Mouse (Mus musculus): ENCODE results near the gene Rras.

Gene Rras

DNA sequence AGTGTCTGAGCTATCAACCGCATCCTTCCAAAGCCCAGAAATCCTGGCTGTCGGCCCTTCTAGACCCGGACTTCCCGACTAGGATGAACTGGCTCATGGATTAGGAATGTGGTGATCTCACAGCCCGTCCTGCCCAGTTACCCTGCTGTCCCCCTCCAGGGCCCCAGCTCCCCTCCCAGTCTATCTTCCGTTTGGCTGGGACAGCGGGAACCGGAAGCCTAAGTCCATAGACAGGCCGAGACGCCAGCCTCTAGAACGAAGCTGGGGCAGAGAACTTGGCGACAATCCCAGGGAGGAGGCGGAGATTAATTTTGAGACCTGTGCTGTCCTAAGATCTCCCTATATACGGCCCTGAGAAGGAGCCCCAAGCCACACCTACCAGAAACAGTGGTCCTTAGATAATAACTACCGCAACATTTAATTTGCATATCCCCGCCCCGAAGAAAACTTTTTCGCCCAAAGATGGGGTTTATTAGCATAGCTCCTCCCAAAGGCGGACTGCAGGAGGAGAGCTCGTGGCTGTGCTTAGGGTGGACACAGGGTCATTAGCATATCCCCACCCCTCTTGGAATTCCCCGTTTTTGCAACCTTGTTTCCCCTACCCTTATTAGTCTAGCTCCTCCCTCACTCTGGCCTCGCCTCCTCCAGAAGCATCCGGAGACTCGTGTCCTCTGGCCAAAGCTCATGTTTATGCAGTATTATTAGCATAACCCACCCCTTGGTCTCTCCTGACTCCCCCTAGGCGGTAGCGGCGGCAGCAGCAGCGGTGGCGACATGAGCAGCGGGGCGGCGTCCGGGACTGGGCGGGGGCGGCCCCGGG, at the start of gene Rras:
Gene Rras, plus strand, starts transcription at position 720 of the 820 bp plus-strand sequence.
- DNase-seq (ENCODE audit: low spot score), result peak; percentile 83

DNA sequence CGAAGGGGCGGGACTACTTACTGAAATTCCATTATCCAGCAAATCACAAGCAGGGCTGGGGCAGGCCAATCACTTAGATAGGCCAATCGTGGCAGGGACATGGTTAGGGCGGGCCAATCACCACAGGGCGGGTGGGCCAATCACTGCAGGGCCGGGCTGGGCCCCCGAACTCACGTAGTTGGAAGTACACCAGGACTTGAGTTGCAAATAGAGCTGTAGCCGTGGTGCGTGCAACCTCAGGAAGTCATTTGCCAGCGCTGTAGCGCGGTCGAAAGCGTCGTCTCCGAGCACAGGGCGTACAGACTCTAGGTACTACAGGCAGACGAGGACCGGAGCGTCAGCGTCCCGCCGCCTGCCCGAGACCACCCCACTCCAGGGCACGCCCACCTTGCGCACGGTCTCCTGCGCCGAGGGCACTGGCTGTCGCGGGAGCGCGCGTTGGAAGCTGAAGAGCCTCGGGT, 47.5 kb upstream of the Rras start:
- DNase-seq (ENCODE audit: low spot score), result peak; percentile 81

DNA sequence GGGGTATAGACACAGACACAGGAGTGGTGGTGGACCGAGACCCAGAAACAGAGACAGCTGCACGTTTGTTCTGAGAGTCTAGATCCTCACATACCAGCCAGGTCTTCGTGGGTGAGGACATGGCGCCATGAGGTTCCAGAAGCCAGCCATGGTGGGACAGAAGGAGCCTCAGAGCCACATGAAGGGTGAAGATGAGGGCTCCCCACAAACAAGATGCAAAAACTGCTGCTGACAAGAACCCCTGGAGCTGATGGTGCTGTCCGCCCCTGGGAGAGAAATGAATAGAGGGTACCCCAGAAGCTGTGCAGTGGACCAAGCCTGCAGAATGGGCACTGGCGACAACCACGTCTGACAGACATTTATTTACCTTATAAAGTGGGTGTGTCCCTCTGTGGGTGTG, 46.6 kb upstream of the Rras start:
- DNase-seq (ENCODE audit: low spot score), result no peak

DNA sequence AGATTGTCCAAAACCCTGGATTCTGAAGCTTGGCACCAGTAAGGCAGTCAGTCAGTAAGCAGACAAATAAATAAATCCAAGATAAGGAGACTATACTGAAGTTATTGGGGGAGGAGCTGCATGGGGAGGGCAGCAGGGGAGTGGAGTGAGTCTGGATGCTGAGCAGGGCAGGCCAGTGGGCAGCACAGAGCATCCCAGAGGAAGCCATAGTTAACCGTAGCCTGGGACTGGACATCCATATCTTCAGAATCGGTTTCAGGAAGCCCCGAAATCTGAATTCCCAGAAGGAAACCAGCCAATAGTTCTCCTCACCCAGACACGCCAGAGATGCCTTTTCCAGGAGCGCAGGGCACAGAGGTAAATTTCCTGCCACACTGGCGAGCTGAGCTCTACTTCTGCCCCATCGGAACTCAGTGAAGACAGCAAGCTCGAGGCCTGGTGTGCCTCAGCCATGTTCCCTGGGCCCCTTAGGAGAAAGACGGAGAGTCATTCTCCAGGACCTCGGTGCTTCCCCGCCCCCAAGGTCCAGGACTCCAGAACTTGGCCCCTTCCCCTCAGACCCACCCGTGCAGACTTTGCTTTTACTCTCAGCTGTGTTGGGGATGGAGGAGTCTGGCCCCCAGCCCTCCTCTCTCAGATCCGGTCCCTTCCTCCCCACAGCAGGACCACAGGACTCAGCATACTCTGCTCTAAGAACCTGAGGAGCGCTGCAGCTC, 44.2 kb upstream of the Rras start:
- no peak for DNase-seq (ENCODE audit: low spot score)

DNA sequence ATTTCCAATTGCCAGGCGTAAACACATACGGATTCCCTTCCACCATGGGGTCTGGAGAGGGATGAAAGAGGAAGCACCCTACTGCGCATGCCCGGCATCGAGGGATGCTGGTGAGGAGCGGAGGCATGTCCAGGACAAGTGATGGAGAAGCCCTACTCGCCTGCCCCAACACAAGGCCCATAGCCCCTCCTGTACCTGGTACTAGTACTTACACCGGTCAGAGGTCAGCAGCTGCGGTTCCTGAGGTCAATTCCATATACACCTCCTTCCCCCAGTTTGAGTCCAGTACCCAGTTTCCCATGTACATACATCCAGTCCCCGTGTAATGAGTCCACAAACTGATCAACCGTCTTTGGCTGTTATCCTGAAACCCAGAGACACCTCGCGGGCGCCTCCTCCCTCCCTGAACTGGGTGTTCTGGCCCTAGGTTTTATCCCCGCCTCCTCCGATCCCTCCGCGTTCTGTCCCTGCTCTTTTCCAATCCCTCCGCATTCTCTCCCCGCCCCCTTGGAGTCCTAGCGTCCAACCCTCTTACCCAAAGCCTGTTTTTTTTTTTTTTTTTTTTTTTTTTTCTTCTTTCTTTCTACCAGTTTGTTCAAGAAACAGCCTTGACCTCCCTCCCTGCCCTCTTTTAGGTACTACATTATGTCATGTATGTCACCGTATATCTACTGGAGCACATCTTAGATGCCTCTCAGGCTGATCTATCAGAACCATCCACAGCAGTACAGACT, 43.2 kb upstream of the Rras start, which contains the start of gene Cpt1c:
Gene Cpt1c, minus strand, starts transcription at position 469 of the 734 bp plus-strand sequence.
- peak; percentile 78 for DNase-seq (ENCODE audit: low spot score)

DNA sequence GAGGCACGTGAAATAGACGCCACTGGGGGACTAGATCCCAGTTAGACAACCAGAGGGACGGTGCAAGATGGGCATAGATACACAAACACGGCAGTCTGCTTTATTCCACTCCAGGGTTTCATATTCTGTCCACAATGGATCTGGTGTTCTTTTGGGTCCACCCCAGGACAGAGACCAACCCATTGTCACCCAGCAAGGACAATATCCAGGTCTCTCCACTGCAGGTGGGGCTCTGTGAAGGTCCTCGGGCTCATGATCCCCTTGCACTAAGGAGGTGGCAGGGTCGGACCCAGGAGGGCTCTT, 42.7 kb upstream of the Rras start:
- DNase-seq (ENCODE audit: low spot score), result no peak

DNA sequence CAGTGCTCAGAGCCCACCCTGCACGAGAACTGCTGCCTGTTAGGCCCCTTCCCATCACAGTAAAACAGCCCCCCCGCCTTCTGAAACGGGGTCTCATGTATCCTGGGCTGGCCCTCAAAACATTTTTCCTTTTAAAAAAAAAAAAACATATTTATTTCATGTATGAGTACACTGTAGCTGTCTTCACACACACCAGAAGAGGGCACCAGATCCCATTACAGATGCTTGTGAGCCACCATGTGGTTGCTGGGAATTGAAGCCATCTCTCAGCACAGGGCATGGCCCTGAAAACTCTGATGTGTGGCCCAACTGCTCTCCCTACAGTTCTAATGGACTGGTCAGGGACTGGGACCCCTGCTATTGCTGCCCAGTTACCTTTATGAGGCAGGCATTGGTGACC, 39.5 kb upstream of the Rras start:
- DNase-seq (ENCODE audit: low spot score), result no peak

DNA sequence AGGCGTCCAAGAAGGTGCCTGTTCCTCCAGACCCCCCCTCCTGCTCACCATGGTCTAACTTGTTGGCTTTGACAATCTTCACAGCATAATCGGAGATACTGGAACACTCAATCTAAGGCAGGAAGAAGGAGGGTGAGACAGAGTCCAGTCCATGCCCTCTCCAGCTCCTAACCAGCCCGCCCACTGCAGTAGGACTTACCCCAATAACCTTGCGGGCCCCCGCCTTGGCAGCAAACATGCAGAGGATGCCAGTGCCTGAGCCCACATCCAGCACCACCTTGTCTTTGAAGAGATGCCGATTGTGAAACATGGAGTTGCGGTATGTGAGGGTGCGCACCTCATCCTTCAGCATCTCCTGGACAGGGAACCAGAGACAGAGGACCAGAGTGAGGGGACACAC, 36.2 kb upstream of the Rras start:
- no peak for DNase-seq (ENCODE audit: low spot score)

DNA sequence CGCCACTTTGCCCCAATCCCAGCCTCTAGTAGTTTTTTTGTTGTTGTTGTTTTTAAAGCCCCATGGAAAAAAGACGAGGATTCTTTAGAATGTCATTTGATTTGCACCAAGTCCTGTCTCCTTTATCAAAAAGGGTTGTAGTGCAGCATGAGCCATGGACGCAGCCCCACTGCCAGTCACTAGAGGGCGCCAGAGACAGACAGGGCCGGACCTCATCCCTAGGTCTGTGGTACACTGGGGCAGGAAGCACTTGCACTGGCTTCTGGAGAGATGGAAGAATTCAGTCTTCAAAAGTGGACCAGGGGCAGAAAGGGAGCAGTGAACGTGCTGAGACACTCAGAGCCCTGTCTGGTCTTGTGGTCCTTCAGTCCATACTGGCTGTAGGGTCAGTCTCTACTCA, 34.7 kb upstream of the Rras start:
- peak; percentile 82 for DNase-seq (ENCODE audit: low spot score)

DNA sequence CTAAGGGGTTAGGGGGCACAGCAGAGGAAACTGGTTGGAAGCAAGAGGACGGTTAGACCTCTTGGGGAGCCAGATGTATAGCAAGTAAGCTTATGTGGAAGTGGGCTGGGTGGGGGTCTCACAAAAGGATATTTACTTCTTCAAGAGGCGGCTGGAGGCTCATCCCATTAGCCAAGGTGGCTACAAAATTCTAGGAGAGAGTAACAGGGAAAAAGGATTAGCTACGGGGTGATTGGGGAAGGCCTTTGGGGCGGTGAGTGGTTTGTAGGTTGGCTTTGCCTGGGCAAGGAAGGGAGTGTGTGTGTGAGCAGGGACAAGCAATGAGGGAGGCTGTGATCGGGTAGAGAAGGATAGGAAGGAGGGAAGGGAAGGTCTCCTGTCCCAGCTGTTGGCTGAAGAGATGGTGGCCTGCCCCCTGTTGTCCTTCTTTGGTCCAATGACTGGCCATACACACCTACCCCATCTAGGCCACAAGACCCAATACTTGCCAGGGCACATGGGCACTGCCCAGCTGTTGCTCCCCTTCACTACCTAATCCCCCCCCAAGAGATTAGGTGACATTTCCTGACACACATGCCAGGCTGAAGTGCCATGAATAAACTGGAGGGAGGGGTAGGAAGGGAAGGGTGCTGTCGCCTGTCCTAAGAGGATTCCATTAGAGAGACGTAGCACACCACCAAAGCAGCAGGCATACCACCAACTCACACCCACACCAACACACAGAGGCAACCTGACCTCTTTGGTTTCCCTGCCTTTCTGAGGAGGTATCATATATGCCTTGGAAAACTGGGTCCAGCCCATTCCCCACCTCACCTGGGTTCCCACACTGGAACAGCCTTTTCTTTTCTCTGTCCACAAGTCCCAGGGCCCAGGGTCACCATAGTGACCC, 33.6 kb upstream of the Rras start:
- no peak for DNase-seq (ENCODE audit: low spot score)

DNA sequence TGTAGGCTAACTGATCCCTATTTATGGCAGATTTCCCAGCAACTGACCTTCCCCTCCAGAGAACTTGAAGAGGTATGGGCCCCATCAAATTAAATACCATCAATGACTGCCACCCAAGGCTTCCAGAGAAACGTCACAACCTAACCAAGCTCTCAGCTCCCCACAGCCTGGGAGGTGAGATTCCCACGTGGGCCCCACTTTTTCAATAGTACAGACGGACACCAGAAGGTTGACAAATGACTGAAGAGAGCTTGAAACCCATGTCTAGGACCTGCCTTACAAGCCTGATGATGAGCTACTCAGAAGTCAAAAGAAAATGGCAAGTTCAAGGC, 33.0 kb upstream of the Rras start:
- no peak for DNase-seq (ENCODE audit: low spot score)

DNA sequence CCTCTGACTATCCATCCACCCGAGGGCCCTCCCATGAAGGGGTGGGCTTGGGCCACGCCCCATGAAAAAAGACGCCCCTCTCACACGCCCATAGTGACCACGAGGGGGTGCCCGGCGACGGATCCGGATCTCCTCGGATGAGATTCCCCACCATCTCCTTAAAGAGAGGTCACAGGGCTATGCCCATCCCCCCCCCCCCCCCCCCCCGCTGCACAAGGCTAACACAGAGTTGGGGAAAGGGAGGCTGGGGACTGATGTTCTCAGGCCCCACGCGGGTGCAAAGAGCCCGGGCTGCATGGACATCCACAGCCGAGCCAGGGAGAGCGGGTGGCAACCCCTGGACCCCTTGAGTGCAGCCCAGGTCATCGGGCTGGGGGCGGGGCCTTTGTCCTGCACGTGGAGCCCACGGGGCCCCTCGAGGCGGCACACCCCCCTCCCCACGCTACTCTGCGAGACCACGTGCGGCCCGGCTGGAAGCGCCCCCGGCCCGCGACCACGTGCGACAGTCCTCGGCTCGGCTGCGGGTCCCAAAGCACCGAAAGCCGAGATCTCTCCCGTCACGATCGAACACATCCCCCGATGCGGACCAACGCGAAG, 32.1 kb upstream of the Rras start:
- peak; percentile 77 for DNase-seq (ENCODE audit: low spot score)

DNA sequence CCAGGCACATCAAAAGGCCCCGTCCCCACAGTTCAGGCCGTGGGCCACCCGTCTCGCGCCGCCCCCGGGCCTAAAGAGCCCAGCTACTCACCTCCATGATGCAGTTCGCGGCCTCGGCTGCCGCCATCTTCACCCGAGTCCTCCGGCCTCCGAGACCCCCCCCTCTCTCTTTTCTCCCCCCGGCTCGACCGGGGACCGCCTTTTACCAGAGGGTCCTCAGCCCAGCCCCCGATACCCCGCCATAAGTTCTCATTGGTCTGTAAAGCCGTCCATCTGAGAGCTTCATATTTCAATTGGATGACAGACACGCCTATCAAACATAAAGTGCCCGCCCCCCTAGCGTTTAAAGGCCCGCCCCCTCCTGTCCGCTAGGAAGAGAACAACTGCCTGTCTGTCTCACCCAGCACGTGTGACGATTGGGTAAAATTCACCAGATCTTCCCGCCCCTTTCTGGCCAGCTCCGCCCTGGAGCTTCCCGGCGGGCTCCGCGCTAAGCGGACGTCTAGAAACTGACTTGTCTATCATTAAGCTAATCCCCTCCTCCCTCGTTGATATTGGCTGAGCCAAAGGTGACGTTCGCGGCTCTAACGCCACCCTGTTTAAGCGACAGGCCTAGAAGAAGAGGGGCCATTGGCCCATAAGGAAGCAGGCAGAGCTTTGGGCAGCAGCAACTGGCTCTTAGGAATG, 31.4 kb upstream of the Rras start, which contains the start of gene Prmt1:
Gene Prmt1, minus strand, starts transcription at position 377 of the 687 bp plus-strand sequence.
- peak; percentile 96 for DNase-seq (ENCODE audit: low spot score)

DNA sequence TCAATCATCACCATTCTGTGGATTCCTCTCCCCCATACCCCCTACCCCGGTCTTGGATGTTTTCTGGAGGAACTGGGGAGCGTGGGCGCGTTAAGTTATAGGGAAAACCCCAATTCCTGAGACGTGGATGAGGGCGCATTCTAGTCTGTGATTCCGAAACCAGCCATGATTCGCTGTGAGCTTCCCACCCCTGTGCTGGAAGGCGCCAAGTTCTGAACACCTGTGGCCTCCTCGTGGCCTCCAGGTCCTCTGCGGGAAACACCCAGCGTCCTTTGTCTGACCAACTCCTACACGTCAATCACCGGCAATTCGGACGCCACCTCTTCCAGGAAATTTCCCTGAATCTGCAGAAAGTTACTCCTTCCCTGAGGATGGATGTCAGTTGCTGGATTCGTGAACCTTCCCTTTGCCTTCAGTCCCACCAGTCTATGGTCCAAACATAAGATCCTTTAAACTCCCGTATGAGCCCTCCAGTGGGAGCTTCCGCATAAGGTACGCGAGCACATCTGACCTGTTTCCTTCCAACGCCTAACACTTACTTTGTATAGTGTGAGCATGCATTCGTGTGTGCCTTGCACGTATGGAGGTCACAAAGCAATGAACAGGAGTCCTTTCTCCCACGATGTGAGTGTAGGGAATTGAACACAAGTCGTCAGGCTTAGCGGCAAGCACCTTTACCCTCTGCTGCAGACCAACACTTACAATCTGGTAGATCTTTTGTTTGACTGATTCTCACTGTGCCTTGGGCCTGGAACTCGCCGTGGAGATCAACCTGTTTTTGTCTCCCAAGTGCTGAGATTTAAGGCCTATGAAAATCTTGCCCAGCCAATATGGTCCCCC, 30.7 kb upstream of the Rras start:
- no peak for DNase-seq (ENCODE audit: low spot score)

DNA sequence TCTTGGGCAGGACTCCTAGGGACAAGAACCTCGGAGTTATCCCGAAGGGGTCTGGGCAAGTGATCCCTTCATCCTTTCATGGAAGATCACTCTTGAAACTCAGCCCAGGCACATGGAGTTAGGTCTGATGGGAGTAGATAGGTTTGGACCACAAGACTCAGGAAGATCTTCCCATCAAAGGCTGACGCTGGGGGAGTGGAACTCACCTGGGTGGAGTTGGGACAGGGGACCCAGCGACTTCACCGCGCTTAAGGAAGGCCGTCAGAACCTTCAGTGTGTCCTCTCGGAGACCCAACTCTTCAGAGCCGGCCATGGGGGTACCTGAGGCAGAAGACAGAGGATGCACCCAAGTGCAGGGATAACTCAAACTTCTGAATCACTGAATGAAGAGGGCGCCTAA, 21.1 kb upstream of the Rras start:
- DNase-seq (ENCODE audit: low spot score), result no peak

DNA sequence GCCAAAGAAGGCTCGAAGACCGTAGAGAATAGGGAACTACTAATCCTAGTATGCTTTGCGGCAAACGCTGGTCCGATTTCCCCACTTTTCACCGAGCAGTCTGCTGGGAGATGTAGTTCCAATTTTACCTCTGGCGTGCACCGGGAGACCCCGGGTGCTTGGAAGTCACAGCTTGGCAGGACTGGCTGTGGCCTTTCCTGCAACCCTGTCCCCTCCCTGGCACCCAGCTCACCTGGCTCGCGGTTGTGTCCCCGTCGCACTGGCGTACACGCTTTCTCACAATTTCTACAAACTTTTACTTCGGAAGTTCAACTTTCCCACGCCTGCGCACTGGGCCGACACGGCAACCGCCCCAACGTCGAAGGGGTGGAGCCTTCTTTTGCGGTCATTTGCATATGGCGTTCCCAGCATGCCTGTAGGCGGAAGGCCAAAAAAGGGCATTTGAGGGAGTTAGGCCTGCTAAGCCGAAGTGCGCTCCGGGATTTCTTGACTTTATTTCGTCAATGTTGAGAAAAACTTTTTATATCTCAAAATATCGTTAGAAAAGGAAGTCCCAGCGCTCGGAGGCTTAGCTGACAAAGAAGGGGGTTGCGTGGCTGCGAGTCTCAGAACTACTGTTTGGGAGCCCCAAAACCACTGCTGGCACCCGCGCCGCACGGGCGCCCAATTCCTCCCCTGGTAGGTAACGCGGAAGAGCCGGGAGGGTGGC, 20.4 kb upstream of the Rras start, which contains the start of gene Irf3:
Gene Irf3, plus strand, starts transcription at position 418 of the 709 bp plus-strand sequence.
- peak; percentile 92 for DNase-seq (ENCODE audit: low spot score)

DNA sequence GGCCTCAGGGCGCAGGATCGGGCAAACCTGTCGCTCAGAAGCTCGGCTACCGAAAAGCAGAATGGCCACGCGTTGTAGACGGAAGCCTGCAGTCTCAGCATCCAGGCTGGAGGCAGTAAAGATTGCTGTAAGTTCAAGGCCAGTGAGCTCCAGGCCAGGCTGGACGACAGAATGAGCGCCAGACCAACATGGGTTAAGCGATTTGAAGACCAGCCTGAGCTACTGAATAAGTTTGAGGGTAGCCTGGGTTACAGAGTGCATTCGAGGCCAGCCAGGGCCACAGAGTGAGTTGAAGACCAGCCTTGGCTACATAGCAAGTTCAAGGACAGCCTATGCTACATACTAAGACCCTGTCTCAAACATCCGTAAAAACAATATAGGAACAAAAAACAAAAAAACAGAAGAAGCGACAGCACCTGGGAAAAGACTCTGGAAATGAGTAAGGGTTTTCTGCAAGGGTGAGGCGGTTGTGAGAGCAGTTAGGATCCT, 19.8 kb upstream of the Rras start:
- DNase-seq (ENCODE audit: low spot score), result no peak

DNA sequence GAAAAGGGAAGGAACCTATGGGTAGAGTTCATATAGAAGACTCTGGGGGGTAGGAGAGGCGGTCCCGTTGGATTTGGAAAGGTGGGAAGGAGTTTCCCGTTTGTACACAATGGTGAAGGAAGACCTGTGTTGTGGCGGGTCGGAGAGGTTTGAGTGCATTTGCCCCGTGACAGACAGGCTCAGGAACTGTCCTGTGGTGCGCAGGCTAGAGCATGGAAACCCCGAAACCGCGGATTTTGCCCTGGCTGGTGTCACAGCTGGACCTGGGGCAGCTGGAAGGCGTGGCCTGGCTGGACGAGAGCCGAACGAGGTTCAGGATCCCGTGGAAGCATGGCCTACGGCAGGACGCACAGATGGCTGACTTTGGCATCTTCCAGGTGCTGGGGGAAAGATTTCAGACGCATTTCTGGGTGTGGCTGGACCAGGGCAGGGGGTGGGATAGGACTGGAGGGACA, 19.2 kb upstream of the Rras start, which contains the start of gene Bcl2l12:
Gene Bcl2l12, minus strand, starts transcription at position 212 of the 455 bp plus-strand sequence.
- peak; percentile 54 for DNase-seq (ENCODE audit: low spot score)

DNA sequence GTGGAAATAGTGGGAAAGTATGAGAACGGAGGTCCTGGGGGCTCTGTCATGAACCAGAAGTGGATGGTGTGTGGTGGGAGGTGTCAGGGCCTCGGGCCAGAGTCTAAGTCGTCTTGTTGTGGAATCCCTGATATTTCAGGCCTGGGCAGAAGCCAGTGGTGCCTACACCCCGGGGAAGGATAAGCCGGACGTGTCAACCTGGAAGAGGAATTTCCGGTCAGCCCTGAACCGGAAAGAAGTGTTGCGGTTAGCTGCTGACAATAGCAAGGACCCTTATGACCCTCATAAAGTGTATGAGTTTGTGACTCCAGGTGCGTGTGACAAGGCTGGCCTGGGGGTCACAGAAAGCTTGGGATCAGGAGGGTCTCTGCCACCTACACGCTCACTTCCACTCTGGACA, 18.0 kb upstream of the Rras start:
- no peak for DNase-seq (ENCODE audit: low spot score)

Measured in ovary, postnatal 36 days (tissue).